Mouse (Mus musculus) kidney, postnatal 0 days (tissue): ENCODE measurements around the gene Mre11a. TPM values are rescaled to one million over a fixed set of nuclear protein-coding genes. Genes with fewer than 3 reads are reported as not detected.

Experiments
- ATAC-seq: fragments of 200-750 bp; cut with Nextera tagmentation; replicated peaks from 2 replicates; pipeline ENCODE4 v1.8.0; 2017; ENCODE audit warnings: low read depth, moderate number of reproducible peaks, moderate TSS enrichment, moderate library complexity; ENCODE audit not compliant: low FRiP score
- DNase-seq: peaks from one replicate; pipeline ENCODE4 v3.0.0-alpha.2; 2016; ENCODE audit warnings: low spot score
- H3K27ac ChIP-seq: fragments of 300-500 bp; sonication (generic); 2 replicates; pipeline ENCODE4 v1.5.1; 2014; ENCODE audit warnings: mild to moderate bottlenecking
- H3K27me3 ChIP-seq: fragments of 300-500 bp; sonication (generic); 2 replicates; pipeline ENCODE4 v1.6.1; 2014; ENCODE audit warnings: low read length, mixed read lengths; ENCODE audit not compliant: insufficient read depth
- H3K36me3 ChIP-seq: fragments of 300-500 bp; sonication (generic); 2 replicates; pipeline ENCODE4 v1.6.1; 2014; ENCODE audit warnings: low read length, mixed read lengths; ENCODE audit not compliant: insufficient read depth
- H3K4me1 ChIP-seq: fragments of 300-500 bp; sonication (generic); replicated peaks from 2 replicates; pipeline ENCODE4 v1.6.1; 2014; ENCODE audit warnings: antibody characterized with exemption, low read length, mixed read lengths; ENCODE audit not compliant: insufficient read depth
- H3K4me2 ChIP-seq: fragments of 300-500 bp; sonication (generic); 2 replicates; pipeline ENCODE4 v1.6.1; 2014; ENCODE audit warnings: mild to moderate bottlenecking, low read length, moderate library complexity, mixed read lengths
- H3K4me3 ChIP-seq: fragments of 300-500 bp; sonication (generic); replicated peaks from 2 replicates; pipeline ENCODE4 v1.5.1; 2014; ENCODE audit warnings: low read depth, low read length
- H3K9ac ChIP-seq: fragments of 300-500 bp; sonication (generic); 2 replicates; pipeline ENCODE4 v1.6.1; 2014; ENCODE audit warnings: low read depth, low read length
- H3K9me3 ChIP-seq: fragments of 300-500 bp; sonication (generic); replicated peaks from 2 replicates; pipeline ENCODE4 v1.6.1; 2016; ENCODE audit warnings: low read length, inconsistent platforms, mixed read lengths
- CTCF ChIP-seq: IDR thresholded peaks from 2 replicates; pipeline ENCODE4 v1.5.1; 2016; ENCODE audit warnings: antibody characterized with exemption, low read depth, mild to moderate bottlenecking, moderate library complexity
- WGBS: fragments of 180-500 bp; shearing (Covaris S2); extraction: QIAGEN DNeasy Blood & Tissue Kit; methylation state at CpG from one replicate; pipeline ENCODE4 v1.1.7; 2014; 5-methylcytosine and 5-hydroxymethylcytosine counted together
- polyA plus RNA-seq: library from polyadenylated mRNA; unstranded; fragments of >200 nt; fragmentation: Nextera tagmentation; extraction: Ambion mirVana; gene quantifications from 2 replicates; pipeline ENCODE4 v1.2.1, GENCODE M21; 2015

Mre11a gene
- polyA plus RNA-seq, 1 experiment from 2014 or later, result 14.4 TPM

DNA sequence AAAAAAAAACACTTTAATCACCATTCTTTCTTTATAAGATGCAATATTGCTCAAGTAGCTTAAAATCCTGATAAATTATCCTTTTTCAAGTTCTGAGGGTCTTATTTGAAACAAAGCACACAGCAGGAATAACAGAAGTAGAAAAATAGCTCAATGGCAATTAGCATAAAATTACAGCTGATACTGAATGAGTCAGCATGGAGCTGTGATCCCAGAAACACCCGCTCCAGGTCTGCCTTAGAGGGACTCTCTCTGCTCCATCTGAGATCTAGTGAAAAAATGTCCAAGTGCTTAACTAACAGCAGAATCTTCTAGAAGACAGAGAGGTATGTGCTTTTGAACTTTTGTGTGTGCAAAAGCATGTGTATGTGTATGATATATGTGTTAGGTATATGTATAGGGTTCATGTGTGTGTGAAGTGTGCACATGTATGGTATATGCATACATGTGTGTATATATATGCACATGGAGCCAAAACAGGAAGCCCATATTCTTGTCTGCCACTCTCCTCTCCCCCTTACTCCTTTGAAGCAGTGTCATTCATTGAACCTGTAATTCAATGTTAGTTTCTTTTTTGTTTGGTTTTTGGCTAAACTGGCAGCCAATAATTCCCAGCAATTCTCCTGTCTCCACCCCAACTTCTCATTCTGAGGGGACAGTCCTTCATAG is 63.9 kb downstream of the Mre11a start:
- no peak for TF ChIP-seq CTCF
- Histone ChIP-seq H3K4me2 (no peak overlapping the region), H3K27me3 (no peaks in the 10 kb centered on the region), H3K4me1 (no peaks in the 10 kb centered on the region), H3K9ac (no peak overlapping the region), H3K36me3 (no peaks in the 10 kb centered on the region), H3K4me3 (no peak overlapping the region), H3K27ac (no peak overlapping the region), H3K9me3 (no peaks in the 10 kb centered on the region)
- 76% methylated on average over 1 of the region's 1 CpGs for WGBS
- no peak for DNase-seq
- ATAC-seq, result no peak

DNA sequence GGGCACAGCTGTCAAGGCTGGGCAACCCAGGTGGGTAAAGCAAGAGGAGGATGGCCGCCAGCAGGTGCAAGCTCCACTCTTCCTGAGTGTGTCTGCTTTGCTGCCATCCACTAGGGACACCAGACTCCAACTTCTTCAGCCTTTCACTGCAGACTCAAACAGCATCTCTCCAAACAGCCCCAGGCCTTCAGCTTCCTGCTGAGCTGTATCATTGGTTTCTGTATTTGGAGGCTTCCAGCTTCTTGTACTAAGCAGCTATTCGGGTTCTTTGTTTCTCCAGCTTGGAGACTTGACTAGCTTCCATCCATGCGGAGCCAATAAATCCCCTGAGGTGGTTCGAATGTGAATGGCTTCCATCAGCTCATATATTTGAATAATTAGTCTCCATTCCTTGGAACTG is 70.1 kb downstream of the Mre11a start:
- H3K4me3 ChIP-seq, result no peak overlapping the region
- H3K9ac ChIP-seq, result no peak overlapping the region
- DNase-seq, result no peak
- peaks cover 8% of the 10 kb centered on the region; the same call in 1 of the 2 replicates for H3K27me3 ChIP-seq
- no peak for ATAC-seq
- 0 out of 2 replicates have a peak, but pooled peaks have one; percentile 10 for TF ChIP-seq CTCF
- H3K4me2 ChIP-seq, result no peak overlapping the region
- H3K4me1 ChIP-seq, result no peaks in the 10 kb centered on the region
- 67% methylated on average over 4 of the region's 4 CpGs for WGBS
- H3K9me3 ChIP-seq, result no peaks in the 10 kb centered on the region
- H3K36me3 ChIP-seq, result no peaks in the 10 kb centered on the region
- no peak overlapping the region for H3K27ac ChIP-seq

DNA sequence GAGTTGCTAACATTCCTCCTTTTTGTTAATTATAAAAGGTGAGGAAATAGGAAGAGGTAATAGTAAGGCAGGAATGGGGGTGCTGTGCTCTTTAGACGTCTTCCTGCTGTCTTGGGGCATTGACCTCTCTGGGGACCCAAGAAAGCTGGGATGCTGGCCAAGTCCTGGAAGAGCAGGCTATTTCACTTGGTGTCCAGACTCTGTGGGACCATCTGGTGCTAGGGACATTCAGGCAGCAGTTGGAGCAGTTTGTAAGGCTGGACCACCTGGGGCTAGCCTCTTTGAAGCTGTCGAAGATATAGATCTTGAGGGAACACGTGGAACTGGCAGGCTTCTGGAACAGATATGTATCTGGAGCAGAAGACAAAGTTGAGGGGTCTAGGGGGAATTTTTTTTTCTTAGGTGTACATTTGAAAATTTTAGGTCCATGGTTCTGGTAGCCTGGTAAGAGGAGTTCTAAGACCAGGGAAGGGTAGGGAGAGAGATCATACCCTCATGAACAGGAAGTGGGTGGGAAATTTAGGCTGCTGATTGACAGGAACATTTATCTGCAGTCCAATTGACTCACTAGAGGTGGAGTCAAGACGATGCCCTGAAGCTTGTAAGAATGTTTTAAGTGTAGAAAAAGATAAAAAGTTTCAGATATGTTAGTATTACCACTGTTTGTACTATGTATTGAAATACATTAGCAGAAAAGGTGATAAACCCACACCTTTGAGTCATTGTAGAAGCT is 72.6 kb downstream of the Mre11a start:
- ATAC-seq, result no peak
- WGBS, result 45% methylated on average over 4 of the region's 4 CpGs
- DNase-seq, result no peak

DNA sequence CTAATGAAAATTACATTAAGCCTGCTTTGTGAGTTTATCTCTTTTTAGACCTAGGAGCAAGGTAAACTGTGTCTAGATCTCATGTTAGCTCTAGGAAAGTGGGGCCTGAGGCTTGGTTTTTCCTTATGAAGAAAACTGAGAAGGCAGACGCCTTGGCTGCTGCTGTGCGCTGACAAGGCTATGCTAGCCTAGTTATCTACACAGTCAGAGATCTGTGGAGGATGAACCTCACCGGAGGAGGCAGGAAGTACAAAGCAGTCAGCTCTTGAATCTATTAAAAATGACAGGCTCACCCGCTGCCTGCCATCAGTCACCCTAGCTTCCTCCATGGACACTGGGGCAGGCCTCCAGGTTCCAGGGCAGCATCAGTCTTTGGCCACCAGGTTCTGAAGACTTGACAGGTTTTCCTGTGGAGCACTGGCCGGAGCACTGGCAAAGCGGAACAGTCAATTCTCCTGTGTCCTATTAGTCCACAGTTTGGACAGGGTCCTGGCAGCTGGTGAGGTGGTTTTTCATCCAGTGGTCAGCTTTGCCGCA is 73.8 kb downstream of the Mre11a start:
- ATAC-seq (no peak), DNase-seq (no peak)
- Histone ChIP-seq H3K9ac (no peak overlapping the region), H3K27ac (no peak overlapping the region), H3K27me3 (peaks cover 18% of the 10 kb centered on the region), H3K36me3 (no peaks in the 10 kb centered on the region), H3K9me3 (no peaks in the 10 kb centered on the region), H3K4me3 (no peak overlapping the region), H3K4me2 (no peak overlapping the region), H3K4me1 (0 out of 2 replicates have a peak, but pooled peaks cover 5% of the 10 kb centered on the region)
- no peak for TF ChIP-seq CTCF
- WGBS, result 47% methylated on average over 7 of the region's 7 CpGs

More for the DNA sequence above, 72.6 kb downstream of the Mre11a start:
- H3K4me2 ChIP-seq, result no peak overlapping the region
- H3K4me1 ChIP-seq, result 0 out of 2 replicates have a peak, but pooled peaks cover 5% of the 10 kb centered on the region
- no peaks in the 10 kb centered on the region for H3K9me3 ChIP-seq
- no peak overlapping the region for H3K9ac ChIP-seq
- peaks cover 18% of the 10 kb centered on the region for H3K27me3 ChIP-seq
- TF ChIP-seq CTCF, result no peak
- no peaks in the 10 kb centered on the region for H3K36me3 ChIP-seq
- no peak overlapping the region for H3K27ac ChIP-seq
- H3K4me3 ChIP-seq, result no peak overlapping the region

DNA sequence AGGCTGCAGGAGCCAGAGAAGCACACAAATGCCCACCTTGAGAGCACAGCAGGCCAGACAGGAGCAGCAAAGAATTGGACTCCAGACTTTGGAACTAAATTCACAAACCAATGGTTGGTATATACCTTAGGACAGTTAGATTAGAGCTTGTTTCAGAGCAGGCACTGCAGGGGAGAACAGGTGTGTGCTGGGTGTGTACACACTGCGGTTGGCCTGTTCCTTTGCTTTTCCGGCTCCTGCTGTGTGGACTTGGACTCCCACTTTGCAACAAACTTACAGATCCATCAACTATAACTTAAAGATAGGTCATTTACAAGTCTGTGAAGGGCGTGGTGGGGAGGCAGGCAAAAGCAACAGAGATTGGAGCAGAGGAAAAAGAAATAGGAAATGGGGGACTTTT is 74.3 kb downstream of the Mre11a start:
- Histone ChIP-seq H3K27me3 (peaks cover 18% of the 10 kb centered on the region), H3K4me3 (no peak overlapping the region), H3K4me1 (0 out of 2 replicates have a peak, but pooled peaks cover 5% of the 10 kb centered on the region), H3K36me3 (no peaks in the 10 kb centered on the region), H3K27ac (no peak overlapping the region), H3K9me3 (no peaks in the 10 kb centered on the region), H3K9ac (no peak overlapping the region), H3K4me2 (no peak overlapping the region)
- DNase-seq, result no peak
- no peak for TF ChIP-seq CTCF
- no peak for ATAC-seq
- 84% methylated on average over 3 of the region's 3 CpGs for WGBS

DNA sequence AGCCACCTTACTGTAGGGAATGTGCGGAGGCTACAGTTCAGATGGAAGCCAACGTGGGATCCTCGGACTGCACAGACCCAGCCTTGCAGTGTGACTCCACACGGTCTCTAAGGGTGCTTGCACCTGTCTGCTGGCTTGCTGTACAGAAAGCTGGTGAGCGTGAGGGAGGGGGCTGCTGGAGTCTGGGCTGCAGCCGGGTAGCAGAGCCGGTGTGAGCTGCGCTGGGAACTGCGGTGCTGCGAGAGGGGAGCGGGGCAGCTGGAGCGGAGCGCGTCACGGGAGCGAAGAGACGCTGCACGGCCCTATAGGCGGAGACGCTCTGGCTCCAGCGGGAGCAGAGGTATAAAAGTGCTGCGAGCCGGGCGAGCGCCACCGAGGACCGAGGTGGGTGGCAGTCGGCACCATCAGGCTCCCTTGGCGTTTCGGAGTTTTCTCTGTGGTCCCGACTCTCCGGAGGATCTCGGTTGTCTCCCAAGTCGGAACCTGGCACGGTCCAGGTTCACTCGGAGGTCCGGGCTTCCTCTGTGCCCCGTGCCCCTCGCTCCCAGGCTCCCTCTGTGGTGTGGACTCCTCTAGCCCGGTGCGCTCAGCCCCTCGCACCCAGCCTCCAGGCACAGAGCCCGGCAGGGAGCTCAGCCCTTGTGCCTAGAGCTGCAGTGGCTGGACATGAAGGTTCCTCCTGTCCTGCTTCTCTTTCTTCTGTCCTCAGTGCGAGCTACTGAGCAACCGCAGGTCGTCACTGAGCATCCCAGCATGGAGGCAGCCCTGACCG is 75.6 kb downstream of the Mre11a start, which contains the start of gene Gpr83:
Gene Gpr83 (plus strand): TSS at position 343 of the 772 bp plus-strand sequence.
- DNase-seq (peak; percentile 35), ATAC-seq (peak; percentile 64)
- 4% methylated on average over 47 of the region's 47 CpGs for whole genome bisulfite sequencing
- no peaks in the 10 kb centered on the region for H3K9me3 ChIP-seq
- peaks cover 18% of the 10 kb centered on the region for H3K27me3 ChIP-seq
- H3K4me1 ChIP-seq, result 0 out of 2 replicates have a peak, but pooled peaks cover 5% of the 10 kb centered on the region
- H3K27ac ChIP-seq, result no peak within 1 kb of the TSS
- H3K4me2 ChIP-seq, result peak within 1 kb of the TSS; percentile 82
- H3K4me3 ChIP-seq, result peak within 1 kb of the TSS; percentile 38
- H3K36me3 ChIP-seq, result no peaks in the 10 kb centered on the region
- TF ChIP-seq CTCF, result no peak
- peak within 1 kb of the TSS; percentile 35; the same call in 1 of the 2 replicates for H3K9ac ChIP-seq
